Mouse (Mus musculus) gastrocnemius, postnatal 36 days (tissue): Measurements from ENCODE around the gene Serpina3c. TPM values are rescaled to one million over a fixed set of nuclear protein-coding genes. Genes with fewer than 3 reads are reported as not detected.

Experiments
- DNase-seq, 2 experiments: peaks; one replicate each; pipeline ENCODE4 v3.0.0; 2022
- intact Hi-C: fragments of 180-260 bp; cut with DNase I; formaldehyde crosslinking; loops from one replicate; pipeline ENCODE4 v1.15.1; 2025
- long read RNA-seq, 2 experiments: library from polyadenylated mRNA; stranded (forward); transcript quantifications; one replicate each; pipeline ENCODE4 v2.0.0; 2021
- total RNA-seq, 2 experiments: library from RNA; stranded (reverse); gene quantifications; 2 replicates each; pipeline ENCODE4 v1.2.3; 2021

Serpina3c gene
- total RNA-seq = 1 to 10 TPM; 1.2 to 1.4 TPM
- long read RNA-seq, experiment 1, partial matches to known transcripts = 1 of 2 reads
- long read RNA-seq, experiment 1, other reads (novel, unspliced or antisense) = 0 of 2 reads
- long read RNA-seq, experiment 2, partial matches to known transcripts = 0 of 2 reads
- long read RNA-seq, experiment 2, other reads (novel, unspliced or antisense) = 0 of 2 reads

GRCm38 (mm10) chr12:104153656-104154055 lies at the start of gene Serpina3c:
Serpina3c (minus strand) TSS chr12:104153870.
- intact Hi-C loops = no loop called here
- DNase-seq = no peak

- DNase-seq = no peak
- intact Hi-C loops = no loop called here
Measured at GRCm38 (mm10) chr12:104190852-104191251, 37.2 kb upstream of the Serpina3c start.

GRCm38 (mm10) chr12:104189246-104189645 lies 35.6 kb upstream of the Serpina3c start:
- intact Hi-C loops = no loop called here
- no peak for DNase-seq

- DNase-seq = no peak
Measured at GRCm38 (mm10) chr12:104186041-104186581, 32.4 kb upstream of the Serpina3c start.

GRCm38 (mm10) chr12:104185046-104185445 lies 31.4 kb upstream of the Serpina3c start:
- intact Hi-C loops = no loop called here
- DNase-seq = no peak

More at GRCm38 (mm10) chr12:104186041-104186581, 32.4 kb upstream of the Serpina3c start:
- intact Hi-C loops = no loop called here

- DNase-seq = no peak
- intact Hi-C loops = no loop called here
Measured at GRCm38 (mm10) chr12:104178987-104179386, 25.3 kb upstream of the Serpina3c start.

DNA sequence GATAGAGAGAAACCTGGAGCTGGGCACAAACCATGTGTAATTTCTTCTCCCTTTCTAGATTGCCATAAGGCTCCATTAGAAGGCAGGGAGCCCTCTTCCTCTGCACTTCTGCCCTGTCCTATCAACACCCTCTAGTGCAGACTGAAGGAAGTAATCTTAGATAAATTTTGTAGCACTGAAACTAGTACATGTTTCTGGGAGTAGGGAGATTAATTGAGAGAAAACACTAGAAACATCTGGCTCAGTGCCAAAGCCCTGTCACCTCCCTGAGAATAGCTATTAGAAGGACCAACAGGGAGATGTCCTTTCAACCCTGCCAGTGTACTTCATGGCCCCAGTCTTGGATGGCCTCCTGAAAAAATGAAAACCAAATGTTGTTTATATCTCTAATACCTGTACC lies 24.9 kb upstream of the Serpina3c start:
- DNase-seq = no peak
- intact Hi-C loops = no loop called here

- no peak for DNase-seq
- intact Hi-C loops = no loop called here
Measured at GRCm38 (mm10) chr12:104175636-104176035, 22.0 kb upstream of the Serpina3c start.

DNA sequence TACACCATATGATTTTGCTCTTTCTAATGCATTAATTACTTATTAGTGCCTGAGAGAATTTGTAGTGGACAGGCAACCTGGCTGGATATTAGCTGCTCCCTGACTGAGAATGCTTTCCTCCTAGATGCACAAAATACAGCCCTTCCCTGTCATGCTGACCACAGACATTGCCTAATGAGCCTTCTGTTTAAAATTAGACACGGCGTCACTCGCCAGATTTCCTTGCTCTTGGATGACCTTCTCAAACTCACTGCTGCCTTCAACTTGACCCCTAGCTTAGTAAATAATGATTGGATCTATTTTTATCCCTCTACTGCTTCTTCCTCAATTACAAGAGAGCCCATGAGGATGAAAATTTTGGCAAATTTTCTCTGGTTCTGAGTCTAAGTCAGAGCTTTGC lies 21.1 kb upstream of the Serpina3c start:
- intact Hi-C loops = no loop called here
- no peak for DNase-seq

GRCm38 (mm10) chr12:104153041-104153645 lies 527 bp downstream of the Serpina3c start:
- intact Hi-C loops = no loop called here
- no peak for DNase-seq

DNA sequence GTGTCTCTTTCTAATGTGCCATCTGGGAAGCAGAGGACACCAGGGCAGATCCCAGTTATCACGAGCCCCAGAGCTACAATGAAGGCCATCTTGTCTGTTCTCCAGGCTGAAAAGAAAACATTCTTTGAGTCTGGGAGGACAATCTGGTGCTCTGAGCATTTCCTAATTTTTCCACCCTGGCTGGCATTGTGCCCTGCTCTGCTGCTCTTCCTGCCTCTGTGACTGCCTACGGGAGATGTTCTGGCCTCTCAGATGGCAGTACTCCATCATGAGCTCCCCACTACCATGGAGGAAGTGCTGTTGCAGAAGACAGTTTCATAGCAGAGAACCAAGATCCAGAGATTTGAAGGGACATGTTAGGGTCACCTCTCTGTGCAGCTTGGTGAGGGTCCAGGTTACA lies 1.7 kb downstream of the Serpina3c start:
- intact Hi-C loops = no loop called here
- no peak for DNase-seq

DNA sequence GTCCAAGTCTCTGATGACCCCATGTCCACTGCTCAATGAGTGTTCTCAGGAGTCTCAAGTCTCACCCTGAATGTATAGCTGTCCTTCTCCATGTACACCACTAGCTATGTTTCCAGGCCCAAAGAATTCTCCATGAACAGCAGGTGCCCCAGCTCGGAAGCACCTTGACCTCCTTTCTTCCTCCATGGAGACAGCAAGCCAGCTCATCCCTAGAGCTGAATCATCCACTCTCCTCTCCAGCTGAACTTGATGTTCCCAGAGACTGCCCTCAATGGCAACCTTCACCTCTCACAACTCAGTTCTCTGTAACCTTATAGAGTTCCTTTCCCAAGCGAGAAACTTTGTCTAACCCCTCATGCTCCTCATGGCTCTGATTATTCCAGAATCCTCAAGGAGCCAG lies 8.1 kb downstream of the Serpina3c start:
- no peak for DNase-seq
- intact Hi-C loops = no loop called here

DNA sequence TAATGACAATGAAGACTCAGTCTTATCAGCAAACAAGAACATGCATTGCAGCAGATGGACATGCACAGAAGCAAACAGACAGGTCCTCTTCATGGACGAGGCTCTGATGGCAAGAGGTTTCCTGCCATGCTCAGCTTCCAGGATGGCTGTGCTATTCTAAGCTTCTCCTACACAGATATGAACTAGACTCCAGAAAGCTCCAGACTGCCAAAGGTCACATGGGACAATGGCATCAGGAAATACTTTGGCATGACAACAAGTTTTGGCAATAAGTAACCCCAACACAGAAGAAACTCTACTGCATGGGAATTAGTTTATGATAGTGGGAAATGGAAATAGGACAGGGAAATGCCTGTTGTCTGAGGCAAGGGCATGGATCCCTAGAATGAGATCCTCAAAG lies 10.4 kb downstream of the Serpina3c start:
- no peak for DNase-seq
- intact Hi-C loops = no loop called here

DNA sequence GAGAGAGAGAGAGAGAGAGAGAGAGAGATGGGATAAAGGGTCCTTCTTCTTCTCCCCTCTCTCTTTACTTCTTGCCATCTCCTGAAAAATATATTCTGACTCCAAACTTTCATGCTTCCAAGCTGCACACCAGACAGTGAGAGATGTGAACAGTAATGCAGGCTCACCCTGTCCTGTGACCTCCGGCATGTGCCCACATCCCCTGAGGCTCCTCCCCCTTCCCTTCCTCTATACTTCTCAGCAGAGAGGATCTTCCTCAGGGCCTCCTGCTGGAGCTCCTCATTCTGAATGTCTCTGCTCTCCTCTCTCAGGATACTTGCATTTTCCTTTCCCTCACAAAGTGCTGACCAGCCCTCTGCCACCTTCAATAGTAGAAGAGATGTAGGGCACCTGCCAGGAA lies 11.2 kb downstream of the Serpina3c start:
- intact Hi-C loops = no loop called here

GRCm38 (mm10) chr12:104141506-104141905 lies 12.2 kb downstream of the Serpina3c start:
- intact Hi-C loops = no loop called here
- DNase-seq = no peak

More for the DNA sequence above, 11.2 kb downstream of the Serpina3c start:
- DNase-seq = no peak

DNA sequence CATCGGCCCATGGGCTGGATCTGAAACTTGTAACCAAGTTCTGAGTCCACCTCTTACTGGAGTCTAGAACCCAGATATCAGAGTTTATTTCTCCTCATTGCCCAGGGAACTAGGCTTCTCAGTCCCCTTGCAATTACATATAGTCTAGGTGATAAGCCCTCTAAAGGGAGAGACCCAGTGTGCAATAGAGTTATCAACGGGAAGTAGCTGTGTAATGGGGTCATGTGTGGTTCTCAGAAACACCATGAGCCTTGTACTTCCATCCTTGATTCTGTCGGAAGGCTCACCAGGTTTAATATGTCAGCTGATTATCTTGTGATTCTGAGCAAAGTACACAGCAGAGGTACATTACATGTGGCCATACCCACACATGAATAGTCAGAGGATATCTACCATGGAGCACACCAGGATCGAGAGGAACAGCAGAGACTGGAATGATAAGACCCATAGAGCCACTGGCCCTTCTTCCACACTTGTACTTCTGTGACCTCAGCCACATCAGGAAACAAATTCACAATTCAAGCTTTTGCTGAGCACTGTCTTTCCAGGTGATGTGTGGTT lies 13.0 kb downstream of the Serpina3c start:
- no peak for DNase-seq
- intact Hi-C loops = no loop called here

DNA sequence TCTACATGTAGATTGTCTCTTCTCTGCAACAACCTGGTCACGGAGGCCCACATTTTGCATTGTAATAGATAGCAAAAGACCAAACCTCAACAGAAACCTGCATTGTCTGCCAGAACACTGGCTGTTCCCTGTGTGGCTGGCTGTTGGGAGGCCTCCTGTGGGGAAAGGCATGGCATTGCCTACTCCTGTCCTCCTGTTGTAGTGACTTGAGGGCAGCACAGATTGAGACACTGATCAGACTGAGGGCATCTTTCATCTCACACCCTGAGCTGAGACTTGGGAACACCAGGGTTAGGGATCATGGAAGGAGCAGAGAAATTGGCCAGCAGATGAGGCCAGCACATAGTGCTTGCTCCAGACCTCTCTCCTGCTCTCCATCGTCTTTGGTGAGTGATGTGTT lies 15.5 kb downstream of the Serpina3c start:
- DNase-seq = no peak
- intact Hi-C loops = no loop called here

DNA sequence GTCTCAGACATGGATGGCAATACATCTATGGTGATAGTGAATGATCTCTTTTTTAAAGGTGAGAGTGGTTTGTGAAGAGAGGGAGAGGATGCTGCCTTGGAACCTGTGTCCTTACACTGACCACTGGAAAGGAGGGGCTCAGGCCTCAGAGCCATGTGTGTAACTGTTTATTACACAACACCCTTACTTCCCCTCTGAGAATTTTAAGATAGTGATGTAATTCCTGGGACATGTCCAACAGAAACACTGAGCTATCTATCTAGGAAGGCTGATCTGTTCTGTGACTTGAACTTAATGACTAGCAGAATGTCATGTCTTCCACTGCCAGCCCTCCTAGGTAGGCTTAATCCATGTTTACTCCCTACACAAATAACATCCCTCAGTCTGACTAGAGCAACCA lies 22.6 kb downstream of the Serpina3c start:
- DNase-seq = no peak
- intact Hi-C loops = no loop called here

DNA sequence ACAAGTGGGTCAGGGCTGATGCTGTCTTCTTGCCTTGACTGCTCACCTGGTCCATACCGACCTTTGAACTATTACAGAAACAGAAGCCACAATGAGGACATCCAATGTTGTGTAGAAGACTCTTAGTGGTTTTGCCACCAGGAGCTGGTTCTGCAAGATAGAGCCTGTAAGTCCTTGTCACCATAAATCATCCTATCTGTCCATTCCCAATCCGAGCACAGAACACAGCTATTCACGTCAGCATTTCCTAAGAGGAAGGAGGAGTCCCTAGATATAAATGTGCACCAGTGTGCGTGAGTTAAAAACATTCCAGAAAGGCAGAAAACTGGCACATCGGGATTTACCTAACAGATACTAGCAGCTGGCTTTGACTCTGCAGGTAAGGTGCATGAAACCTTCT lies 26.0 kb downstream of the Serpina3c start, which contains the start of gene Serpina3b:
TSS of gene Serpina3b (plus strand) at position 301 of the 400 bp plus-strand sequence.
- intact Hi-C loops = no loop called here
- no peak for DNase-seq

GRCm38 (mm10) chr12:104125021-104125560 lies 28.6 kb downstream of the Serpina3c start:
- no peak for DNase-seq
- intact Hi-C loops = no loop called here

GRCm38 (mm10) chr12:104123996-104124395 lies 29.7 kb downstream of the Serpina3c start:
- intact Hi-C loops = no loop called here
- DNase-seq = no peak

DNA sequence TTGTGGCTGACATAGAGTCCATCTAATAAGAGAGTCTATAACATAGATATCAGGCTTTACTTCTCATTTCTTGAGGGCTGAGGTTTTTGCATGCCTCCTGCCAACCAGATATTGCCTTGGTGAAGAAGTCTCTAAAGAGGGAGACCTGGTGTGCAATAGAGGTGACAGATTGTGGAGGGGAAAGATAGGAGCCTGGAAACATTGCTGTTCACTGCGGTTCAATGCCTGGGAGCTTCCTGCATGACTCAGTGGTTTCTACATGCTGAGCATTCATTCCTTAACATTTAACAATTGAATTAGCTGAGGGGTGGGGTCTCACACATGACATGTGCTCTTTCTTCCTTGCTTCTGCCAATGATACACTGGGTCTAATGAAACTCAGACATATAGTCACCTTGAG lies 30.6 kb downstream of the Serpina3c start:
- no peak for DNase-seq
- intact Hi-C loops = no loop called here
